Comparison of ENCODE assay signal across 8 mouse cellular contexts in the genomic region with DNA sequence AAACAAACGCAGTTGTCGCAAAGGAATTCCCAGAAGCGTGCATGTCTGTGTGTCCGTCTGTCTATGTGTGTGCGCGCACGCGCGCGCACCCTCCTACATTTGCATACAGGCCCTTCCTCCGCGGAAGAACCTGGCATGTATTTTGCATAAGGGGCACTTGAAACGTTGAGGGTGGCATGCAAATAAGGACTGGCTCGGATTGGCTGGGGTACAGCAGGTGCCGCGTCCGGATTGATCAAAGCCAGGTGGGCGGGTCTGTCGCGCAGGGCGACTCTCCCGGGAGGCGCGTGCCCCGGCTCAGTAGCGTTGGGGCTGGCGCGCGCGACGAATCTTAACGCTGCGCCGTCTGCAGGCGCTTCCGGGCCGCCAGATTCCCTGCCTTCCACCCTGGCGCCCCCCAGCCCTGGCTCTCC. TPM values are rescaled to one million over a fixed set of nuclear protein-coding genes. Genes with fewer than 3 reads are reported as not detected.
A peak's percentile ranks its signal among the peaks of the same experiment; 100 is the strongest.
DNase-seq lines count a peak whose midpoint lies in the region; ATAC-seq lines count a peak whose summit lies in the region.

Pim2 (plus strand) TSS at position 256 of the 413 bp plus-strand sequence.

- peaks cover 52% of the 10 kb centered on the region for H3K36me3 ChIP-seq in megakaryocyte, embryonic 14.5 days (replicated peaks; ENCODE audit: low read length)

- H3K4me3 ChIP-seq in megakaryocyte, embryonic 14.5 days (replicated peaks) = peak within 1 kb of the TSS; percentile 95

- peak; percentile 90 for ATAC-seq in inflammation-experienced regulatory T-cells, adult 6 months

- H3K9me3 ChIP-seq in megakaryocyte, embryonic 14.5 days = 0 out of 2 replicates have a peak, but pooled peaks cover 6% of the 10 kb centered on the region

- H3K27me3 ChIP-seq in megakaryocyte, embryonic 14.5 days (replicated peaks) = no peaks in the 10 kb centered on the region

- peaks cover 32% of the 10 kb centered on the region for H3K4me1 ChIP-seq in megakaryocyte, embryonic 14.5 days

- DNase-seq in adrenal gland, adult 2 months = peak; percentile 90
- DNase-seq in embryo, embryonic 10 days (ENCODE audit: low spot score) = peak; percentile 87
- peak; percentile 45 for DNase-seq in gastrocnemius, postnatal 10 days
- peak; percentile 84 to 86 for DNase-seq in left cerebral cortex, adult 9 months (ENCODE audit: low spot score in 2 of 2)
- DNase-seq in right cerebral cortex, postnatal 14 days = peak; percentile 79
- peak; percentile 64 to 68 for DNase-seq in urinary bladder, postnatal 4 days (ENCODE audit: low spot score in 2 of 2)

RNA-seq across cellular contexts. Expression of gene Pim2, which starts in this region (rescaled TPM):
- total RNA-seq in adrenal gland, adult 2 months (2021) = 10 to 100 TPM in 1 of 2 experiments, 1 to 10 TPM in 1; 7.3 to 12.6 TPM
- polyA plus RNA-seq in adrenal gland, adult 2 months (2012; rRNA removed) = 23.0 and 23.7 TPM in 2 replicates
- 1 to 10 TPM; 1.1 to 2.4 TPM for total RNA-seq in gastrocnemius, postnatal 10 days (2021)
- polyA plus RNA-seq in inflammation-experienced regulatory T-cells, adult 6 months (2017; shearing (Covaris generic)) = 10 to 100 TPM; 29.8 to 42.0 (median 39.9) TPM
- 177 and 348 TPM in 2 replicates for polyA plus RNA-seq in megakaryocyte, embryonic 14.5 days (2012; ENCODE audit: insufficient read depth, low replicate concordance)

Comparison
In these comparisons a context has a peak if more than half of its experiments do, and no peak if none do; other contexts are left out.
1. Peak in every context shown above with its lines: DNase-seq, ATAC-seq and H3K4me3 ChIP-seq.